Mouse (Mus musculus): ENCODE data around the gene Scamp1. TPM values are rescaled to one million over a fixed set of nuclear protein-coding genes. Genes with fewer than 3 reads are reported as not detected.

Gene Scamp1
- total RNA-seq, 2 experiments from 2014 or later = 7.3 to 14.4 TPM

GRCm38 (mm10) chr13:94284543-94285269, 951 bp downstream of the Scamp1 start:
- peak; percentile 28 for ATAC-seq (ENCODE audit: poor library complexity, severe bottlenecking)

- ATAC-seq (ENCODE audit: poor library complexity, severe bottlenecking) = peak; percentile 63
These were observed 6.2 kb downstream of the Scamp1 start for GRCm38 (mm10) chr13:94279420-94279819.

DNA sequence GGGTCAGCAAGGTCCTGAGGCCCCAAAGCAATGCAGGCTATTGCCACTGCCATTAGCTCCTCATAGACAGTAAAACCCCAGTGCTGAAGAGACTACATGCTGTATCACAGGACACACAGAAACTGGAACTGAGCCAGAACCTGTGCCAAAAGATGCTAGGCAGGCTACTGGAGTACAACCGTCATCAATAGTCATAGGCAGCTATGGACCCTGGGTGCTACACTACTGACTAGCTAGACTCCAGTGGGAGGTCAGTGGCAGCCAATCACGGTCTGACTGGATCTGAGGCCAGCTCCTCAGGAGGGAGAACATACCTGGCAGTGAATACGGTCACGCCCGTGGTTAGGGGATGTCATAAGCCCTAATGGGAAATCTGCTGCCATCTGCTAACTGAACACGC, 14.4 kb downstream of the Scamp1 start:
- ATAC-seq (ENCODE audit: poor library complexity, severe bottlenecking) = no peak

GRCm38 (mm10) chr13:94268201-94268600, 17.5 kb downstream of the Scamp1 start:
- no peak for ATAC-seq (ENCODE audit: poor library complexity, severe bottlenecking)

DNA sequence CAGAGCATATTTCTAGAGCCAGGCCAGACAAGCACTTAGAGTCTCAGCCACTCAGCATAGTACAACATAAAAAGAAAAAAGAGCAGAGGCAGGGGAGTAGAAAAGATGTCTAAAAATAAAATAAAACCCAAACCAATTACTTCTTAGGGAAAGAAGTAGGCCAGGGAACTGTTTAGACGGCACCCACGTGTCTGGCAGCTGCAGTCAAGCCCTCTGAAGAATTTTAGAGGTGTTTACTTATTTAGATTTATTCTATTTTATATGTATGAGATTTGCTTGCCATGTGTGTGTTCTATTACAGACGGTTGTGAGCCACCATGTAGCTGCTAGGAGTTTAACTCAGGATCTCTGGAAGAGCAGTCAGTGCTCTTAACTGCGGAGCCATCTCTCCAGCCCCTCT, 18.5 kb downstream of the Scamp1 start:
- ATAC-seq (ENCODE audit: poor library complexity, severe bottlenecking) = no peak

- no peak for ATAC-seq (ENCODE audit: poor library complexity, severe bottlenecking)
These were observed 19.1 kb downstream of the Scamp1 start for GRCm38 (mm10) chr13:94266530-94266929.

DNA sequence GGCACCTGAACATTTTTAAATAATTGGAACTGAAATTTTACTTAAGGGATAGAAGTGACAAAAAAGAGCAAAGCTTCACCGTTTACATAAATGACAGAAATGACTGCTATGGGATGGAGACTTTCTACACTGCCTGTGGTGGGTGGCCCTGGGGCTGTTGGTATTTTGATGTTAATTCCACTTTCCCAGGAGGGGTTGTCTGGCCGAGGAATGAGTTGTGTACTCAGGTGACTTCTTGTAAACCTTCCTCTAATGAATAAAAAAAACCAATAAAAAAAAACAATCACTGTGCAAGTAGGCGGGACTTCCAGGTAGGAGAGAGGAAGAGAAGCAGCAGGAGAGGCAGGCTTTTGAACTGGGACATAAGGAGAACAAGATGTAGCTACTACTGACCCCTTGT, 20.4 kb downstream of the Scamp1 start:
- no peak for ATAC-seq (ENCODE audit: poor library complexity, severe bottlenecking)

GRCm38 (mm10) chr13:94263943-94264342, 21.7 kb downstream of the Scamp1 start:
- no peak for ATAC-seq (ENCODE audit: poor library complexity, severe bottlenecking)

DNA sequence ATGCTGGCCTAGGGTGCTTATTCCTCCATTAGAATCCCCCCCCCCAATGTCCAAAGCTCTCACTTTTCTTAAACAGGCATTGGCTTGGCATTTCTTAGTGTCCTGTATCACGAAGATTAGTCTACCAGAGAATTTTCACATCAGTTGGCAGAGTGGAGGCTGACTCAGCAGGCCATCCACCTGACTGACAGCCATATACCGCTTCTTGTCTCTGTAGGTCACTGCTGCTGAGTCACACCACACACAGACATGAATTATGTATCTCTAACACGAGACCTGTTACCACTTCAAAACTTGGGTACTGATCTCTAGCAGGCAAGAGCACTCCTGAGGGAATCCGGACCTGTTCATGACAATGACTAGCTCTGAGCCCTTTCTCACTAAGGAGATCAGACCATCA, 23.1 kb downstream of the Scamp1 start:
- ATAC-seq (ENCODE audit: poor library complexity, severe bottlenecking) = no peak

DNA sequence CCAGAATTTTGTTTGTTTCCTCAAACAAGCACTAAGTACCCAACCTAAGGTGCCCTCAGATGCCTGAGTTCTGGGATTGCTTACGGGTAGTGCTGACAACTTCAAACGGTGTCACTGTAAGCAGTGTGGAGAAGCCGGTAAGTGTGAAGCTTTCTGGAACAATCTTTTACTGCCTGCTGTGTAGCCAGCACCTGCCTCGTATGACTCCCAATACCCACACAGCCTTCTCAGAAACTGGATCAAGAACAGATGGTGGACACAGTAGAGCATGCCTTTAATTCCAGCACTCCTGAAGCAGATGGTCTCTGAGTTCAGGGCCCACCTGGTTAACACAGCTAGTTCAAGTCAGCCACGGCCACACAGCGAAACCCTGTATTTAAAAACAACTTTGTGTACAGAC, 24.0 kb downstream of the Scamp1 start:
- ATAC-seq (ENCODE audit: poor library complexity, severe bottlenecking) = no peak

GRCm38 (mm10) chr13:94260961-94261360, 24.7 kb downstream of the Scamp1 start:
- no peak for ATAC-seq (ENCODE audit: poor library complexity, severe bottlenecking)

- ATAC-seq (ENCODE audit: poor library complexity, severe bottlenecking) = no peak
These were observed 26.4 kb downstream of the Scamp1 start for GRCm38 (mm10) chr13:94259210-94259609.

GRCm38 (mm10) chr13:94258530-94258929, 27.1 kb downstream of the Scamp1 start:
- ATAC-seq (ENCODE audit: poor library complexity, severe bottlenecking) = no peak

DNA sequence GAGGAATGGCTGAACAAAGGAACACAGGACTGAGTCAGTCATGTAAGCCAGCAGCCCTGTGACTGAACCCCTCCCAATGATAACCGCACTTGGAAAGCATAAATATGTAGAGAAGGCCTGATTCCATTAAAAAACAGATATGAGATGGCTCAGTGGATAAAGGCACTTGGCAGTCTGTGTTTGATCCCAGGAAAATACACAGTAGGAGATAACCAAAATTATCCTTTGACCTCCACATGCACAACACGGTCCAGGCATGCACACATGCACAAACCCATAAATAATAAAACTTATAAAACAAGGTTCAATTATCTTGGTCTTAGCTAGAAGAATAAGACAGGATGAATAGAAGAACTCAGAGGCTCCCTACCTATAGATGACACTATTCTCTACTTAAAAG, 27.9 kb downstream of the Scamp1 start:
- no peak for ATAC-seq (ENCODE audit: poor library complexity, severe bottlenecking)

GRCm38 (mm10) chr13:94255176-94255575, 30.5 kb downstream of the Scamp1 start:
- no peak for ATAC-seq (ENCODE audit: poor library complexity, severe bottlenecking)

DNA sequence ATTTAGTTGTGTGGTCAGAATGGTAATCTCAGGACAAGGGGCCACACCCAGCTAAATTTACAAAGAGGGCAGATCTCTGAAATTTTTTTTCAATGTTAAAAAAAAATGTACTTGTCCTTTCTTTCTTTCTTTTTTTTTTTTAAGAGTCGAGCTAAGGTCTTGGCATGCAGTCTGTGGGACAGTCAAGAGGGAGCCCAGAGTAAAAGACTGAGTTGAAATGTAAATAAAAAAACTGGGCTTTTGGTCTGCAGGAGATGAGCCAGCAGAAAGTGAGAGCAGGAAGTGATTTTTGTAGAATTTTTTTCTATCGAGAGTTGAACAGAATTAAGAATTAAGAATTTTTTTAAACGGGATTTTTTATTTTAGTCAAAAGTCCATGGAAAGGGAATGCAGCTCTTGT, 31.4 kb downstream of the Scamp1 start:
- no peak for ATAC-seq (ENCODE audit: poor library complexity, severe bottlenecking)

DNA sequence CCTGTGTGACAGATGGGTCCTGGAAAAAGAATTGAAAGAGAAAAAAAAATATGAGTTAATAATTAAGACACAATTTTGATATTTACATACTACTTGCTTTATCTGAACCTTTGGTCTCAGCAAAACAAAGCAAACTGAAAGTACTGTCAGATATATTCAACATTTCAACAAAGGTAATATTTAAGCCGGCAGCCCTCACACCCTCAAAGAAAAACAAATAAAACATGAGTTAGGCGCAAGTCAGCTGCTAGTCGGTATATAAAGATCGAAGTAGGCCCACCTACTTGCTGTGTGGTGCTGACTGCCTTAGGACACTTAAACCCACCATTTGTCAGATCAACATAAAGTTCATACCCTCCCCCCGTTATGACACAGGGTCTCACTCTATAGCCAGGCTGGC, 32.6 kb downstream of the Scamp1 start:
- no peak for ATAC-seq (ENCODE audit: poor library complexity, severe bottlenecking)

- ATAC-seq (ENCODE audit: poor library complexity, severe bottlenecking) = no peak
These were observed 34.9 kb downstream of the Scamp1 start for GRCm38 (mm10) chr13:94250761-94251160.

DNA sequence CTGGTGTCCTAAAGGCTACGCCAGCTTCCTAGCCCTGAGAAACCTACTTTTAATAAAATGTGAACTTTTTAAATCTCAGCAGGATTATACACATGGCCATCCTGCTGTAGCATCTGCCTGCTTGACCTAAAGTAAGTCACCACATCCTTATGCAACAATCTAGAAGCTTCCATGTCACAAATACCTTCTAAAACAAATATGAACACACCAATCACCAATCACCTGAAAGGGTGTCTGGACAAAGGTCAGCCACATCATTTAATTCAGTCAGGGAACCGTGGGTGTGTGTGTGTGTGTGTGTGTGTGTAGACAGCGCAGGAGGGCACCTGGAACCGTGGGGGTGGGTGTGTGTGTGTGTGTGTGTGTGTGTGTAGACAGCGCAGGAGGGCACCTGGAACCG, 35.5 kb downstream of the Scamp1 start:
- no peak for ATAC-seq (ENCODE audit: poor library complexity, severe bottlenecking)

DNA sequence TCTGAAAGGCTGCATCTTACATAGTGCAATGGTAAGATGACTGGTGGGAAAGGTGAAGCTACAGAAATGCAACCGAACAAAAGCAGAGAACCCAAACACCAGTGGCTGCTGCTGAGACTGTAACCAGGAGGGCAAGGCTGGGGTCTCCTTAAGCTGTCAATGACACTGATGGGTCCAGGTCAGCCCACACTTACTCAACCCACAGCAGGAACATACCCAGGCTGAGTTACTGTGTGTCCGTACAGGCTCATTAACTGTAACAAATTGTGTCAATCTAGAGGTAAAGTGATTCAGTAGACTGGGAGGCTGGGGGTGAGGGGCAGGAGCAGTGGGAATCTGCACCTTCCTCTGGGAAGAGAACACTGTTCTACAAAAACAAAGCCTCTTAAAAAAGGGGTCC, 42.8 kb downstream of the Scamp1 start:
- ATAC-seq (ENCODE audit: poor library complexity, severe bottlenecking) = no peak

DNA sequence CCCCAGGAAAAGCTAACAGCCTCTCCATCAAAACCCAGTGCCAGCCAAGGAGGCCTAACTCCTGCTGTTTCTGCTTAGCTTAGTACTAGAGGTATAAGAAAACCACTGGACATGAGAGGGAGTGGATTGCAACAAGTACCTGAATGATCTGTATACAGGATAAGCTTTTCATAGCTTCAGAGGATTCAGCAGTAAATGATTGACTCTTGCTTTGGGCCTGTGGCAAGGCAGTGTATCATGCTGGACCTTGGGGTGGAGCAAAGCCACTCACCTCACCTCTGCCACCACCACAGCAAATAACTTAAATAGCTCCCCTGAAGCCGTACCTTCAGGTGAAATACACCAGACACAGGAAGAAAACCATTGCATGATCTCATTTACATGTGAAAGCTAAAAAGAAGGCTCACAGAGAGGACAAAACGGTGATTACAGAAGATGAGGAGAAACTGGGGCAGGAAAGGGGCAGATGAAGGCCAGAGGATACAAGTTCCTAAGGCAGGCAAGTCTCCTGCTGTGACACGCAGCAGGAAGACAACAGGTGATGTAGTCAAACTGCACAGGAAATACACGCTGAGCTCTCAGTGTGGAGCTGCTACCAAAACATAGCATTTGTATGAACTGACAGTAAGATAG, 43.6 kb downstream of the Scamp1 start:
- no peak for ATAC-seq (ENCODE audit: poor library complexity, severe bottlenecking)

DNA sequence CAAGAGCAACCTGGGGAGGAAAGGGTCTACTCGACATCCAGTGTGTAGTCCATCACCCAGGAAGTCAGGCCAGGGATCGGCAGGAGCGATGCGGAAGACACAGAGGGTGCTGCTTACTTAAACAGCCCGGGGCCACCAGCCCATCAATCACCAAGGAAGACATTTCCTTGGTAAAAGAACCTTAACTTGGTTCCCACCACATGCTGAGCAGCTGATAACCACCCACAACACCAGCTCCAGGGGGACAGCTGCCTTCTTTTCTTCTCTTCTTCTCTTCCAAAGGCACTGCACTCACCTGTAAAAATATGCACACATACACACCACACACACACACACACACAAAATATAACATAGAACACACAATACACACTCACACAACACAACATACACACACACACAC, 44.8 kb downstream of the Scamp1 start:
- ATAC-seq (ENCODE audit: poor library complexity, severe bottlenecking) = no peak

- no peak for ATAC-seq (ENCODE audit: poor library complexity, severe bottlenecking)
These were observed 45.5 kb downstream of the Scamp1 start for GRCm38 (mm10) chr13:94240111-94240510.

All from megakaryocyte, adult 5-6 weeks (primary cell).